ENCODE assay signal across 16 mouse cellular contexts in the genomic region with DNA sequence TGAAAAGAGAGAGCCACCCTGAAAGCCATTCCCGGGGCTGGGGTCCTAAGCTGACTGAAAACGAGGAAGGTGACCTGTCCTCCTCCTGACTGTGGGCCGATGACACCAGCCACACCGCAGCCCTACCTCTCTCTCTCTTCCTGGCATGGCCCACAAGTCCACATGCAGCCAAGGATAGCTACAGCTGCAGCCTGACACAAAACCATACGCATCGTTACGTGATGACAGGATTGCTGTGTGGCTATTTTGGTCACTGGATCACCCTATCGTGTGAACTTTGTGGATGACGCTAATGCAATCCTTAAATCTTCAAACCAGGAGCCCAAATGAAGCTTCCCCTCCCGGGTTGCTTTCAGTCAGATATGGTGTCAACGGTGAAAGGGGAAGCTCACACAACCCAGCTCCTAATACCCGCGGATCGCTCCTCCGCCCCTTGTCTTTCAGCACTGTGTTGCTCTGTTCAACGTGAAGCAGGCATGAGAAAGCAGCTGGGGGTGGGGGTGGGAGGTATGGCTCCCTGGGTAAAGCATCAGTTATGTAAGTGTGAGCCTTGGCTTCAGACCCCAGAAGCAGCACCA. TPM values are rescaled to one million over a fixed set of nuclear protein-coding genes. Genes with fewer than 3 reads are reported as not detected.
DNase-seq lines count a peak whose midpoint lies in the region; ATAC-seq and TF ChIP-seq lines count a peak whose summit lies in the region.
"Had no signal": no experiment of that assay in that cellular context is flagged by ENCODE, and none has a peak within 500 bp of the region (broad histone marks: within the 10 kb centered on the region; RNA-seq: fewer than 3 reads in every experiment).

No protein-coding gene starts in this region.

- H3K36me3 ChIP-seq in liver, embryonic 15.5 days (replicated peaks) = no peaks in the 10 kb centered on the region
- H3K36me3 ChIP-seq in liver, embryonic 11.5 days (ENCODE audit: control insufficient read depth, insufficient read depth, low read length) = no peaks in the 10 kb centered on the region
- no peaks in the 10 kb centered on the region for H3K36me3 ChIP-seq in heart, embryonic 16.5 days (ENCODE audit: control insufficient read depth, insufficient read depth)
- H3K36me3 ChIP-seq: forebrain, embryonic 15.5 days; limb, embryonic 12.5 days; midbrain, embryonic 12.5 days had no signal

- no peak overlapping the region for H3K9ac ChIP-seq in liver, embryonic 15.5 days
- no peak overlapping the region for H3K9ac ChIP-seq in liver, embryonic 11.5 days (ENCODE audit: low read depth, low read length)
- no peak overlapping the region for H3K9ac ChIP-seq in heart, embryonic 16.5 days (ENCODE audit: low read length)
- H3K9ac ChIP-seq: forebrain, embryonic 15.5 days; limb, embryonic 12.5 days; liver, embryonic 14.5 days; midbrain, embryonic 12.5 days had no signal

- 0 out of 2 replicates have a peak overlapping the region, but pooled peaks have one; percentile 7 for H3K4me2 ChIP-seq in liver, embryonic 15.5 days
- no peak overlapping the region for H3K4me2 ChIP-seq in liver, embryonic 11.5 days
- H3K4me2 ChIP-seq in heart, embryonic 16.5 days (ENCODE audit: low read depth, low read length) = peak overlapping the region; percentile 24
- H3K4me2 ChIP-seq: forebrain, embryonic 15.5 days; limb, embryonic 12.5 days; midbrain, embryonic 12.5 days had no signal

- no peak for TF ChIP-seq CTCF in layer of hippocampus, adult 2 months (conservative IDR thresholded peaks at IDR 0.05)

- H3K27ac ChIP-seq in liver, embryonic 15.5 days (replicated peaks) = no peak overlapping the region
- H3K27ac ChIP-seq in liver, embryonic 11.5 days (ENCODE audit: low read depth, low read length) = no peak overlapping the region
- peak overlapping the region; percentile 55 for H3K27ac ChIP-seq in heart, embryonic 16.5 days (ENCODE audit: low read length)
- H3K27ac ChIP-seq in layer of hippocampus, adult 2 months = no peak overlapping the region
- H3K27ac ChIP-seq: forebrain, embryonic 15.5 days; gastrocnemius, adult 2 months; limb, embryonic 12.5 days; liver, embryonic 14.5 days; midbrain, embryonic 12.5 days had no signal

- no peaks in the 10 kb centered on the region for H3K27me3 ChIP-seq in liver, embryonic 15.5 days
- H3K27me3 ChIP-seq in liver, embryonic 11.5 days (replicated peaks; ENCODE audit: control insufficient read depth, insufficient read depth, low read length) = no peaks in the 10 kb centered on the region
- no peaks in the 10 kb centered on the region for H3K27me3 ChIP-seq in heart, embryonic 16.5 days (ENCODE audit: control insufficient read depth, insufficient read depth, low read length)
- H3K27me3 ChIP-seq: forebrain, embryonic 15.5 days; limb, embryonic 12.5 days; midbrain, embryonic 12.5 days had no signal

- H3K9me3 ChIP-seq in liver, embryonic 15.5 days (replicated peaks) = no peaks in the 10 kb centered on the region
- H3K9me3 ChIP-seq in liver, embryonic 11.5 days (ENCODE audit: control insufficient read depth, low read length) = no peaks in the 10 kb centered on the region; the same call in 1 of the 2 replicates
- no peaks in the 10 kb centered on the region; the same call in 1 of the 2 replicates for H3K9me3 ChIP-seq in heart, embryonic 16.5 days (replicated peaks; ENCODE audit: control insufficient read depth, low read length)
- H3K9me3 ChIP-seq: forebrain, embryonic 15.5 days; limb, embryonic 12.5 days; midbrain, embryonic 12.5 days had no signal

- H3K4me1 ChIP-seq in liver, embryonic 15.5 days (replicated peaks) = no peaks in the 10 kb centered on the region
- H3K4me1 ChIP-seq in liver, embryonic 11.5 days (replicated peaks; ENCODE audit: control insufficient read depth, insufficient read depth, low read length) = 0 out of 2 replicates have a peak, but pooled peaks cover 2% of the 10 kb centered on the region
- peaks cover 18% of the 10 kb centered on the region for H3K4me1 ChIP-seq in heart, embryonic 16.5 days (ENCODE audit: control insufficient read depth, insufficient read depth, low read length)
- H3K4me1 ChIP-seq: forebrain, embryonic 15.5 days; limb, embryonic 12.5 days had no signal

- no peak for DNase-seq in liver, embryonic 11.5 days (ENCODE audit: low spot score)
- DNase-seq in heart, adult 8-10 months (ENCODE audit: low spot score) = peak; percentile 26
- no peak for DNase-seq in layer of hippocampus, adult 2 months (ENCODE audit: low spot score in 2 of 2)
- no peak for DNase-seq in left cerebral cortex, adult 9 months (ENCODE audit: low spot score in 2 of 2)
- DNase-seq in lung, postnatal 14 days = no peak
- DNase-seq: B cell, adult 2 months; cerebellum, postnatal 25 days; gastrocnemius, adult 2 months; right cerebral cortex, postnatal 25 days had no signal

- H3K4me3 ChIP-seq in liver, embryonic 15.5 days (replicated peaks) = no peak overlapping the region
- no peak overlapping the region for H3K4me3 ChIP-seq in liver, embryonic 11.5 days (ENCODE audit: low read depth, low read length)
- no peak overlapping the region for H3K4me3 ChIP-seq in heart, embryonic 16.5 days (ENCODE audit: low read length)
- no peak overlapping the region for H3K4me3 ChIP-seq in layer of hippocampus, adult 2 months
- H3K4me3 ChIP-seq: erythroblast, embryonic 14.5 days; forebrain, embryonic 15.5 days; gastrocnemius, adult 2 months; limb, embryonic 12.5 days; midbrain, embryonic 12.5 days had no signal

- ATAC-seq in liver, embryonic 15.5 days (ENCODE audit: insufficient read depth) = no peak
- no peak for ATAC-seq in liver, embryonic 11.5 days (replicated peaks; ENCODE audit: low FRiP score)
- peak; percentile 66; the same call in 1 of the 2 replicates for ATAC-seq in heart, embryonic 16.5 days (replicated peaks; ENCODE audit: extremely low read depth, insufficient read depth, low FRiP score)
- ATAC-seq: forebrain, embryonic 15.5 days had no signal

- 52% methylated on average over 16 of the region's 16 CpGs for WGBS in liver, embryonic 15.5 days (ENCODE audit: insufficient replicate concordance)
- 68% methylated on average over 16 of the region's 16 CpGs for WGBS in liver, embryonic 11.5 days
- 33% methylated on average over 16 of the region's 16 CpGs for WGBS in heart, embryonic 16.5 days

RNA-seq across cellular contexts. Expression of gene Ipo5, which starts 35.1 kb away (rescaled TPM):
- polyA plus RNA-seq in liver, embryonic 15.5 days (2015; fragmentation: Nextera tagmentation; extraction: Ambion mirVana) = 34.9 and 36.7 TPM in 2 replicates
- 133 and 150 TPM in 2 replicates for polyA plus RNA-seq in liver, embryonic 11.5 days (2014; fragmentation: Nextera tagmentation; extraction: Ambion mirVana)
- 100 to 1,000 TPM; 113 to 131 (median 125) TPM for total RNA-seq in heart, adult 8-10 months (2022)
- polyA plus RNA-seq in heart, embryonic 16.5 days (2015; fragmentation: Nextera tagmentation; extraction: Ambion mirVana) = 62.4 and 65.0 TPM in 2 replicates
- total RNA-seq in layer of hippocampus, adult 2 months (2021) = 10 to 100 TPM; 96.9 to 98.5 TPM
